Mouse (Mus musculus): ENCODE results near the gene Ap5z1.

Gene Ap5z1

GRCm38 (mm10) chr5:142477866-142478615 lies 14.3 kb downstream of the Ap5z1 start:
- TF ChIP-seq GATA4 (IDR thresholded peaks at IDR 0.05; ENCODE audit: insufficient replicate concordance, low read length): no peak

GRCm38 (mm10) chr5:142478829-142479435 lies 15.2 kb downstream of the Ap5z1 start:
- no peak for TF ChIP-seq GATA4 (IDR thresholded peaks at IDR 0.05; ENCODE audit: insufficient replicate concordance, low read length)

- TF ChIP-seq GATA4 (IDR thresholded peaks at IDR 0.05; ENCODE audit: insufficient replicate concordance, low read length): no peak
Measured at GRCm38 (mm10) chr5:142482512-142482911, 18.8 kb downstream of the Ap5z1 start.

- TF ChIP-seq GATA4 (IDR thresholded peaks at IDR 0.05; ENCODE audit: insufficient replicate concordance, low read length): no peak
Measured at GRCm38 (mm10) chr5:142483581-142483980, 19.8 kb downstream of the Ap5z1 start.

- no peak for TF ChIP-seq GATA4 (IDR thresholded peaks at IDR 0.05; ENCODE audit: insufficient replicate concordance, low read length)
Measured at GRCm38 (mm10) chr5:142486654-142487053, 22.9 kb downstream of the Ap5z1 start.

- no peak for TF ChIP-seq GATA4 (IDR thresholded peaks at IDR 0.05; ENCODE audit: insufficient replicate concordance, low read length)
Measured at GRCm38 (mm10) chr5:142489955-142490707, 26.4 kb downstream of the Ap5z1 start.

GRCm38 (mm10) chr5:142493307-142493706 lies 29.6 kb downstream of the Ap5z1 start:
- TF ChIP-seq GATA4 (IDR thresholded peaks at IDR 0.05; ENCODE audit: insufficient replicate concordance, low read length): no peak

- TF ChIP-seq GATA4 (IDR thresholded peaks at IDR 0.05; ENCODE audit: insufficient replicate concordance, low read length): no peak
Measured at GRCm38 (mm10) chr5:142495321-142496096, 31.8 kb downstream of the Ap5z1 start.

GRCm38 (mm10) chr5:142498964-142499363 lies 35.2 kb downstream of the Ap5z1 start:
- no peak for TF ChIP-seq GATA4 (IDR thresholded peaks at IDR 0.05; ENCODE audit: insufficient replicate concordance, low read length)

GRCm38 (mm10) chr5:142500918-142501317 lies 37.2 kb downstream of the Ap5z1 start:
- no peak for TF ChIP-seq GATA4 (IDR thresholded peaks at IDR 0.05; ENCODE audit: insufficient replicate concordance, low read length)

GRCm38 (mm10) chr5:142502414-142502813 lies 38.7 kb downstream of the Ap5z1 start:
- TF ChIP-seq GATA4 (IDR thresholded peaks at IDR 0.05; ENCODE audit: insufficient replicate concordance, low read length): no peak

- TF ChIP-seq GATA4 (IDR thresholded peaks at IDR 0.05; ENCODE audit: insufficient replicate concordance, low read length): no peak
Measured at GRCm38 (mm10) chr5:142504175-142504574, 40.4 kb downstream of the Ap5z1 start.

GRCm38 (mm10) chr5:142505695-142506423 lies 42.1 kb downstream of the Ap5z1 start:
- no peak for TF ChIP-seq GATA4 (IDR thresholded peaks at IDR 0.05; ENCODE audit: insufficient replicate concordance, low read length)
